Comparison of ENCODE assay signal across 9 mouse cellular contexts in genomic region chr14:29696131-29696530, GRCm38 (mm10). TPM values are rescaled to one million over a fixed set of nuclear protein-coding genes. Genes with fewer than 3 reads are reported as not detected.
DNase-seq lines count a peak whose midpoint lies in the region; ATAC-seq and TF ChIP-seq lines count a peak whose summit lies in the region.
"Had no signal": no experiment of that assay in that cellular context is flagged by ENCODE, and none has a peak within 500 bp of the region (broad histone marks: within the 10 kb centered on the region; RNA-seq: fewer than 3 reads in every experiment).

No protein-coding gene starts in this region.

- no peak for TF ChIP-seq POLR2A in liver, adult 2 months (IDR thresholded peaks at IDR 0.05; ENCODE audit: extremely low read depth, insufficient read depth, low read length)

- TF ChIP-seq EP300 in lung, postnatal 0 days (IDR thresholded peaks at IDR 0.05) = no peak

- no peaks in the 10 kb centered on the region for H3K4me1 ChIP-seq in liver, adult 2 months (ENCODE audit: control insufficient read depth, insufficient read depth, low read length)
- H3K4me1 ChIP-seq in forebrain, postnatal 0 days (ENCODE audit: insufficient read depth) = no peaks in the 10 kb centered on the region
- H3K4me1 ChIP-seq in lung, postnatal 0 days (ENCODE audit: insufficient read depth, low read depth, low read length) = no peaks in the 10 kb centered on the region
- H3K4me1 ChIP-seq: liver, embryonic 15.5 days had no signal

- peak; percentile 83 for ATAC-seq in forebrain, postnatal 0 days
- no peak for ATAC-seq in lung, postnatal 0 days

- 10% methylated on average over 3 of the region's 3 CpGs for WGBS in liver, adult 2 months
- WGBS in forebrain, postnatal 0 days = 6% methylated on average over 3 of the region's 3 CpGs
- WGBS in lung, postnatal 0 days = 7% methylated on average over 3 of the region's 3 CpGs

- DNase-seq in liver, adult 2 months (ENCODE audit: extremely low read depth, low read depth, low spot score) = peak; percentile 18
- no peak for DNase-seq in liver
- peak; percentile 34 for DNase-seq in cerebellum, adult 8-10 months
- peak; percentile 77 for DNase-seq in forebrain, postnatal 0 days
- peak; percentile 62 to 68 for DNase-seq in kidney, postnatal 4 days
- DNase-seq in lung, postnatal 0 days (ENCODE audit: low spot score) = peak; percentile 24
- peak; percentile 54 for DNase-seq in right cerebral cortex, adult 18-20 months
- no peak for DNase-seq in T-cell, adult 2 months (ENCODE audit: low spot score)

- no peak overlapping the region for H3K9ac ChIP-seq in liver, adult 2 months (ENCODE audit: low read depth, low read length)
- H3K9ac ChIP-seq in forebrain, postnatal 0 days = no peak overlapping the region
- no peak overlapping the region for H3K9ac ChIP-seq in lung, postnatal 0 days (replicated peaks; ENCODE audit: low read depth)
- H3K9ac ChIP-seq: liver, embryonic 15.5 days had no signal

- H3K4me3 ChIP-seq in liver, adult 2 months (ENCODE audit: insufficient read depth, low read depth, low read length) = no peak overlapping the region
- H3K4me3 ChIP-seq in forebrain, postnatal 0 days (ENCODE audit: low read depth, low read length) = no peak overlapping the region
- H3K4me3 ChIP-seq in lung, postnatal 0 days (ENCODE audit: low read depth, low read length) = no peak overlapping the region
- H3K4me3 ChIP-seq: liver, embryonic 15.5 days had no signal

- TF ChIP-seq CTCF in liver, adult 2 months (IDR thresholded peaks at IDR 0.05; ENCODE audit: low read depth, low read length) = peak; percentile 31; the same call in 1 of the 2 replicates
- peak; percentile 88 for TF ChIP-seq CTCF in forebrain, postnatal 0 days (IDR thresholded peaks at IDR 0.05; ENCODE audit: low read depth)
- peak; percentile 62 for TF ChIP-seq CTCF in lung, postnatal 0 days (IDR thresholded peaks at IDR 0.05)

- H3K79me2 ChIP-seq in liver, adult 2 months (ENCODE audit: control insufficient read depth, insufficient read depth, low read length) = no peaks in the 10 kb centered on the region

- H3K9me3 ChIP-seq in forebrain, postnatal 0 days (ENCODE audit: low read length) = no peaks in the 10 kb centered on the region
- H3K9me3 ChIP-seq in lung, postnatal 0 days (ENCODE audit: low read length) = no peaks in the 10 kb centered on the region
- H3K9me3 ChIP-seq: liver, embryonic 15.5 days had no signal

- H3K27ac ChIP-seq in liver, adult 2 months (replicated peaks; ENCODE audit: insufficient read depth, low read depth, low read length) = no peak overlapping the region
- H3K27ac ChIP-seq in forebrain, postnatal 0 days (ENCODE audit: low read depth, low read length) = no peak overlapping the region
- H3K27ac ChIP-seq in lung, postnatal 0 days (ENCODE audit: low read length) = no peak overlapping the region
- H3K27ac ChIP-seq: liver, embryonic 15.5 days had no signal

- H3K36me3 ChIP-seq in liver, adult 2 months (ENCODE audit: control insufficient read depth, insufficient read depth, low read length) = no peaks in the 10 kb centered on the region
- H3K36me3 ChIP-seq in forebrain, postnatal 0 days (ENCODE audit: insufficient read depth) = no peaks in the 10 kb centered on the region
- no peaks in the 10 kb centered on the region for H3K36me3 ChIP-seq in lung, postnatal 0 days (ENCODE audit: insufficient read depth, low read length)
- H3K36me3 ChIP-seq: liver, embryonic 15.5 days had no signal

- no peak overlapping the region for H3K4me2 ChIP-seq in forebrain, postnatal 0 days (ENCODE audit: low read depth)
- H3K4me2 ChIP-seq in lung, postnatal 0 days (replicated peaks; ENCODE audit: low read depth, low read length) = no peak overlapping the region
- H3K4me2 ChIP-seq: liver, embryonic 15.5 days had no signal

- H3K27me3 ChIP-seq in liver, adult 2 months (ENCODE audit: control insufficient read depth, insufficient read depth, low read length) = peaks cover 3% of the 10 kb centered on the region; the same call in 1 of the 2 replicates
- H3K27me3 ChIP-seq in forebrain, postnatal 0 days (ENCODE audit: insufficient read depth, low read length) = no peaks in the 10 kb centered on the region
- H3K27me3 ChIP-seq in lung, postnatal 0 days (replicated peaks; ENCODE audit: insufficient read depth, low read length) = no peaks in the 10 kb centered on the region
- H3K27me3 ChIP-seq: liver, embryonic 15.5 days had no signal

RNA-seq across cellular contexts. Expression of gene Cacna2d3, which starts 25.5 kb away (rescaled TPM):
- total RNA-seq in liver, adult 2 months (2014; rRNA removed) = not detected in 2 replicates
- not detected in 2 replicates for polyA plus RNA-seq in liver, adult 2 months (2012; rRNA removed)
- total RNA-seq in forebrain, postnatal 0 days (2014; rRNA removed) = 28.1 and 34.8 TPM in 2 replicates
- polyA plus RNA-seq in forebrain, postnatal 0 days (2015; fragmentation: Nextera tagmentation; extraction: Ambion mirVana) = 26.3 and 37.7 TPM in 2 replicates
- 0.50 and 0.90 TPM in 2 replicates for polyA plus RNA-seq in lung, postnatal 0 days (2015; fragmentation: Nextera tagmentation; extraction: Ambion mirVana)

Comparison
In these comparisons a context has a peak if more than half of its experiments do, and no peak if none do; other contexts are left out.
1. DNase-seq: peak in liver, adult 2 months (single experiment), cerebellum, adult 8-10 months (single experiment), forebrain, postnatal 0 days (single experiment), kidney, postnatal 4 days (2 of 2), lung, postnatal 0 days (single experiment) and right cerebral cortex, adult 18-20 months (single experiment); none in liver (single experiment) and T-cell, adult 2 months (single experiment).
2. CTCF ChIP-seq: peak in every context shown above with its lines; median percentile 88 in forebrain, postnatal 0 days; 62 in lung, postnatal 0 days; 31 in liver, adult 2 months.
3. RNA of gene Cacna2d3, which starts 25.5 kb away (polyA plus RNA-seq): 26.3 to 37.7 TPM in forebrain, postnatal 0 days; 0.50 to 0.90 TPM in lung, postnatal 0 days and not detected in liver, adult 2 months; every median in the first group is over 10 times any median in the second.